Mouse (Mus musculus) c-Kit-negative CD71-positive TER-119-positive erythroid progenitor cells, embryonic 14.5 days (primary cell): Measurements from ENCODE around the gene Ints4.

ENCODE experiments used
- DNase-seq: peaks from one replicate; pipeline ENCODE4 v3.0.0-alpha.2; 2013; ENCODE audit warnings: low read depth, low spot score

Gene Ints4

DNA sequence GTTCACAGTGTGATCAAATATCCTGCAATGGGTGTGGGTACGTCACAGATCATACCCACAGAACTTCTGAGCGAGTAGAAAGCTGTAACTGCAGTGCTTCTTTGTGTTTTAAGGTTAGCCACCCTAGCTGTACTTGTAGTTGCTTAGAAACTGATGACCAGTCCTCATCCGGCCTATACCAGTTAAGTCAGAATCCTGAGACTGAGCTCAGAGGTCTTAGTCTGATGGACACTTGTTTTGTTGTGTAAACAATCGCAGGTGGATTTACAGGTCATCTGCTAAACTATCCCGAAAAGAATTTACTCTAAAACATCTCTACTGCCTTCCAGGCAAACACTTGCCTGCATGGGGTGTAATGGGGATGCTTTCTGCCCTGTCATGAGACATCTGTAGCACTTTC is 55.8 kb downstream of the Ints4 start:
- no peak for DNase-seq

GRCm38 (mm10) chr7:97546462-97546861 is 65.7 kb downstream of the Ints4 start:
- no peak for DNase-seq

GRCm38 (mm10) chr7:97549301-97549700 is 68.5 kb downstream of the Ints4 start:
- DNase-seq, result no peak

GRCm38 (mm10) chr7:97550673-97551072 is 69.9 kb downstream of the Ints4 start:
- no peak for DNase-seq

DNA sequence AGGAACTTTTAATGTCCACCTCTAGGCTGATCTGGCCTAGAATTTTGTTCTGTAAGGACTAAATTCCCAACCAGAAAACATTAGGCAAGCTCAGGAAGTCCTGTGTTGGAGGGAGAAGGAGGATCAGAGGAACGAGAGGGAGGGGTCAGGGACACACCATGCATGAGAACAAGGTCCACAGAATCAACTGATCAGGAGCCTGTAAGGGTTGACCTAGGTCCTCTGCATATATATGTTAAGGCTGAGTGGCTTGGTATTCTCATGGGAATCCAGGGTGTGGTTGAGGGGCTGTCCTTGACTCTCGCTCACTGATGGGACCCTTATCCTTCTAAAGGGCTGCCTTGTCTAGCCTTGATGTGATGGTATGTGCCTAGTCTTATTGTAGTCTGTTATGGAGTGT is 82.8 kb downstream of the Ints4 start:
- no peak for DNase-seq

DNA sequence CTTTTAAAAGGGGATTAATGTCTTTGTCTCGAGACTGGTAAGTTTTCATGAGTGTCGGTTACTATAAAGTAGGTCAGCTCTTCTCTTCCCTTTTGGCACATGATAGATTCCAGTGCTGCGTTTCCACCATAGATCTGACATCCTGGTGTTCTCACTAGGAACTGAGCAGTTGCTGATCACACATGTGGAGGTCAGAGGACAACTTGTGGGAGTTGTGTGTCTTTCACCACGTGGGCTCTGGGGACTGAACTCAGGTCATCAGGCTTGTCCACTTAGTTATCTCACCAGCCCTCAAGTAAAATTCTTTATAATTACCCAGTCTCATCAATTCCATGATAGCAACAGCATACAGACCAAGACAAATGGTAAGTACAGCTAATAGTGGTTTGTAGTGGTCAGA is 88.6 kb downstream of the Ints4 start:
- DNase-seq, result no peak

DNA sequence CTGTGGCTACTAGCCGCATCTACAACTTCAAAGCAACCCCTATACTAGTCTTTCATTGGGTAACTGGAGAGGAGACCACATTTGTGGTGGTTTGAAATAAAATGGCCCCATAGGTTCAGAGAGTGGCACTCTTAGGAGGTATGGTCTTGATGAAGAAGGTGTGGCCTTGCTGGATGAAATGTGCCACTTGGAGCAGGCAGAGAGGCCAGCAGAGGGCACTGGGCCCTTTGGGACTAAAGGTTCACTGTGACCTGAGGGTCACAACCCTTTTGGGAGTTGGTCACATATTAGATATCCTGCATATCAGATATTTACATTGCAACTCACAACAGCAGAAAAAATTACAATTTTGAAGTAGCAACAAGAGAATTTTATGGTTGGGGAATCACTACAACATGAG is 89.6 kb downstream of the Ints4 start:
- DNase-seq, result no peak

DNA sequence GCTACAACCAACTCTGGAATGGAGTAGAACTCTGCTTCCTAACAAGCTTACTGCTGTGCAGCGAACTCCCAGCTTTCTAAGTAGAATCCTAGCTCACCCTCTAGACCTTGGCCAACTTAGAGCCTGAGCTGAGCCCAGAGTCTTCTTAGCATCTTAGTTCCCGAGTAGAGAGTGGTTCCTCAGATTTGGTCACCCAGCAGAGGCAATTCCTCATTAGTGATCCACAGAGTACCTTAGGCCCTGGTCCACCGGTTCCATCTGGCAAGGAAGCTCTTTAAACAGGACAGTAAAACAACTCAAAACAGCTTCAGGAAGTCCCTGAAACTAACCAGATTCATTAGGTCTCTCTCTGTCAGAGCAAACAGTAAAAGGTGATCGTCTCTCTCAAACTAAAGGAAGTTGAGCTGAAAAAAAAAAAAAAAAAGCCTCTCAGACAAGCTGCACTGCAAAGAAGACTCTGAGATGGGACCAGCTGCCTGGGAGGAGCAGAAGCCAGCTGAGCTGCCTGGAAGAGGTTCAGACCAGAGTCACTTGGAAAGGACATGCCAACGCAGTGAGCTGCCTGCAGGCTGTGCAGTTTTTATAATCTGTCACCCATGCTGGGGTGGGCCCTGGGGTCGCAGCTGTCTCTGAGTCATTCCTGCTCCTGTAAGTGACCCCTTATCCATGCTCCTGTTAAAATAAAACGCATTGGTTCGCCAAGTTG is 97.8 kb downstream of the Ints4 start:
- peak; percentile 19 for DNase-seq

DNA sequence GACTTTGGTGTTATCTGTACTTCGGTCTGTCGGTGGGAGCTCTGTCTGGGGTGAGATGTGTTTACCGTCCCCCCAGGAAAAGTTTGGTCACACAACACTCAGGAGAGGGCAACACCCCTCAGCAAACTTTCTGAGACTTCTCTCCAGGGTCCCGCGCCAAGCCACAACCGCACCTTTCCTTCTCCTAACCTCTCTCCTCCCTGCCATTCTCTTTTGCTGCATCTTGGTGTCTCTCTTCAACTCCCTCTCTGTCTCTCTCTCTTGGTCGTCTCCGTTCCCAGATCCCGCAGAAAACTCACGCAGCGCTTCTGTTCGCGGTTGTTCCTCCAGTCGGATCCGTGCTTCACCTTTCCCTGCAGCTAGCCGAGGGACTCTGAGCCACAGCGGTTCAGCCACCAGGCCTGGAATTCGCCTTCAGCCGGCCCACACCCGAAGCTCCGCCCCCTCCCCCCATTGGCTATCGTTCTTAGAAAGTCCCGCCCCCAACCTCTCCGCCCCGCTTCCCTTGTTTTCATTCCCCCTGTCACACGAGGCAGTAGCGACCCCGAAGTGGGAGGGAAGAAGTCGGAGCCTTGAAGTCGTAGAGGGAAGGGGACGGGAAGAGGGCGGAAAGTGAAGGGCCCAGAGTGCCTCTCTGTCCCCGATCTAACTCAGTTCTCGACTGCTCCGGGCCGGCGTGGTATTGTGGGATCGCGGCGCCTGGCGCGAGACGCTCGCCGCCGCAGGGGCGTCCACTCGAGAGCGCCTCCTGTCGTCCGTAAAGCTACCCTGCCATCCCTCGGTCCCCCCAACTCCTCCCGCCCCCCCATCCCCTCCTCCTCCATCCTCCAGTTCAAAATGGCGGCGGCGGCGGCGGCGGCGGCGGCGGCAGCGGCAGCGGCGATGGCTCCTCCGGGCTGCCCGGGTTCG is 98.6 kb downstream of the Ints4 start, which contains the start of the genes Aamdc and Rsf1:
Gene Aamdc, minus strand, starts transcription at position 431 of the 909 bp plus-strand sequence.
Gene Rsf1, plus strand, starts transcription at position 823 of the 909 bp plus-strand sequence.
- peak; percentile 92 for DNase-seq

- DNase-seq, result peak; percentile 40
Measured at GRCm38 (mm10) chr7:97579976-97580842, 99.5 kb downstream of the Ints4 start.

DNA sequence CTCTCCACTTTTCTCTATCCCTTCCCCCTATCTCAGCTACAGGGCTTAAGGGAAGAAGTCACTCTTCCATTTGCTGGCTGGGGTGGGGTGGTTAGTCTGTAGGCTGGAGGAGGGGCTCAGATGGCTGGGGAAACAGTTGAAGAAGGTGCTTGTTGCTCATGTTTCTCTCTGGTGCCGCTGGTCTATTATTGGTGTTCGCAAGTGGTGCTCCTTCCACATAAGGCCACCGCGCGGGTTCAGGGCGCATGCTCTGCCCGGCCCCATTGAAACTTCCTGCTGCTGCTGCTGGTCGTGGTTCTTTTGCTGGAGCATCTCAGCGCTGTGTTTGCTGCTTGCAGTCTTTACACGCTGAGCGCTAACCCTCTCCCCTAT is 100.1 kb downstream of the Ints4 start:
- peak; percentile 51 for DNase-seq

DNA sequence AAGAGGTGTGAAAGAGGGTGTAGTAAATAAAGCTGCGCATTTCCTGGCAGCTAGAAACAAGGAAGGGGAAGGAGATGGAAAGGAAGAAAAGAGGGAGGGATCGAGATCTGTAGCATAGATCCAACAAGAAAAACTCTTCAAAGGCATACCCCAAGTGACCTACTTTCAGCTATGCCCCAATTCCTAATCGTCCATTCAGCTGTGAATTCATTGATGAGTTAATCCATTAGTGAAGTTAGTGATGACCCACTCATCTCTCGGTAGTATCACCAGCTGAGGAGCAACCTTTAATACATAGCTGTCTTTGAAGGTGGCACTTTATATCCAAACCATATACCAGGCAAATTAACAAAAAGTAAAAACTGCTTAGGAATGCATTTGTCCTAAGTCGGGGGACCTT is 107.8 kb downstream of the Ints4 start:
- DNase-seq, result no peak

- no peak for DNase-seq
Measured at GRCm38 (mm10) chr7:97590488-97590887, 109.7 kb downstream of the Ints4 start.
